In genomic region chr16:34329876-34330275, GRCm38 (mm10) we compare ENCODE assay signal across 14 mouse cellular contexts.
DNase-seq lines count a peak whose midpoint lies in the region; ATAC-seq and TF ChIP-seq lines count a peak whose summit lies in the region.
"Had no signal": no experiment of that assay in that cellular context is flagged by ENCODE, and none has a peak within 500 bp of the region (broad histone marks: within the 10 kb centered on the region; RNA-seq: fewer than 3 reads in every experiment).

No protein-coding gene starts in this region.

- no peak overlapping the region for H3K9ac ChIP-seq in forebrain, embryonic 12.5 days
- H3K9ac ChIP-seq in forebrain, embryonic 11.5 days (ENCODE audit: low read length), result no peak overlapping the region
- H3K9ac ChIP-seq in hindbrain, embryonic 13.5 days, result no peak overlapping the region
- H3K9ac ChIP-seq in hindbrain, embryonic 14.5 days, result no peak overlapping the region; the same call in 1 of the 2 replicates
- peak overlapping the region; percentile 13 for H3K9ac ChIP-seq in neural tube, embryonic 13.5 days
- H3K9ac ChIP-seq: liver, postnatal 0 days had no signal

- no peaks in the 10 kb centered on the region for H3K9me3 ChIP-seq in forebrain, embryonic 12.5 days
- no peaks in the 10 kb centered on the region for H3K9me3 ChIP-seq in forebrain, embryonic 11.5 days (ENCODE audit: control insufficient read depth, low read length)
- H3K9me3 ChIP-seq in hindbrain, embryonic 13.5 days, result no peaks in the 10 kb centered on the region
- H3K9me3 ChIP-seq in hindbrain, embryonic 10.5 days, result no peaks in the 10 kb centered on the region
- H3K9me3 ChIP-seq in hindbrain, embryonic 14.5 days (ENCODE audit: control insufficient read depth, low read length), result no peaks in the 10 kb centered on the region
- H3K9me3 ChIP-seq in neural tube, embryonic 13.5 days, result no peaks in the 10 kb centered on the region

- H3K4me3 ChIP-seq in forebrain, embryonic 12.5 days (replicated peaks), result no peak overlapping the region
- no peak overlapping the region for H3K4me3 ChIP-seq in forebrain, embryonic 11.5 days (ENCODE audit: low read depth, low read length)
- no peak overlapping the region for H3K4me3 ChIP-seq in hindbrain, embryonic 13.5 days
- no peak overlapping the region for H3K4me3 ChIP-seq in hindbrain, embryonic 10.5 days
- no peak overlapping the region for H3K4me3 ChIP-seq in hindbrain, embryonic 14.5 days (replicated peaks; ENCODE audit: low read length)
- H3K4me3 ChIP-seq in neural tube, embryonic 13.5 days, result no peak overlapping the region
- H3K4me3 ChIP-seq in kidney, adult 2 months (ENCODE audit: insufficient read depth, low read depth, low read length), result no peak overlapping the region

- 45% methylated on average over 9 of the region's 9 CpGs for WGBS in forebrain, embryonic 12.5 days
- WGBS in forebrain, embryonic 11.5 days, result 58% methylated on average over 9 of the region's 9 CpGs
- WGBS in hindbrain, embryonic 13.5 days, result 35% methylated on average over 9 of the region's 9 CpGs
- 81% methylated on average over 9 of the region's 9 CpGs for WGBS in hindbrain, embryonic 10.5 days
- WGBS in hindbrain, embryonic 14.5 days, result 32% methylated on average over 9 of the region's 9 CpGs
- WGBS in neural tube, embryonic 13.5 days, result 39% methylated on average over 9 of the region's 9 CpGs
- 76% methylated on average over 9 of the region's 9 CpGs for WGBS in kidney, adult 2 months

- peak overlapping the region; percentile 17 for H3K4me2 ChIP-seq in forebrain, embryonic 12.5 days
- no peak overlapping the region for H3K4me2 ChIP-seq in forebrain, embryonic 11.5 days (ENCODE audit: low read depth, low read length, severe bottlenecking)
- peak overlapping the region; percentile 30 for H3K4me2 ChIP-seq in hindbrain, embryonic 13.5 days
- peak overlapping the region; percentile 11 for H3K4me2 ChIP-seq in hindbrain, embryonic 14.5 days (replicated peaks)
- H3K4me2 ChIP-seq in neural tube, embryonic 13.5 days, result peak overlapping the region; percentile 30
- H3K4me2 ChIP-seq: heart, embryonic 11.5 days had no signal

- no peak for TF ChIP-seq POLR2A in kidney, adult 2 months (IDR thresholded peaks at IDR 0.05; ENCODE audit: low read depth, low read length)

- H3K36me3 ChIP-seq in forebrain, embryonic 12.5 days (replicated peaks), result peaks cover 8% of the 10 kb centered on the region
- H3K36me3 ChIP-seq in forebrain, embryonic 11.5 days (ENCODE audit: control insufficient read depth, insufficient read depth, low read length), result no peaks in the 10 kb centered on the region
- H3K36me3 ChIP-seq in hindbrain, embryonic 13.5 days, result peaks cover 13% of the 10 kb centered on the region
- H3K36me3 ChIP-seq in hindbrain, embryonic 10.5 days, result peaks cover 22% of the 10 kb centered on the region
- 0 out of 2 replicates have a peak, but pooled peaks cover 8% of the 10 kb centered on the region for H3K36me3 ChIP-seq in hindbrain, embryonic 14.5 days (replicated peaks; ENCODE audit: control insufficient read depth, insufficient read depth)
- H3K36me3 ChIP-seq in neural tube, embryonic 13.5 days, result peaks cover 6% of the 10 kb centered on the region
- H3K36me3 ChIP-seq in kidney, adult 2 months (ENCODE audit: control insufficient read depth, insufficient read depth, low read length), result no peaks in the 10 kb centered on the region

- ATAC-seq in forebrain, embryonic 12.5 days (ENCODE audit: low FRiP score), result no peak
- ATAC-seq in forebrain, embryonic 11.5 days (replicated peaks; ENCODE audit: low FRiP score), result no peak
- ATAC-seq in hindbrain, embryonic 13.5 days (ENCODE audit: low FRiP score), result peak; percentile 46; the same call in 1 of the 2 replicates
- ATAC-seq in hindbrain, embryonic 14.5 days (ENCODE audit: low FRiP score), result no peak
- 0 out of 2 replicates have a peak, but pooled peaks have one; percentile 5 for ATAC-seq in neural tube, embryonic 13.5 days (ENCODE audit: low read depth)
- ATAC-seq: liver, postnatal 0 days had no signal

- H3K27me3 ChIP-seq in forebrain, embryonic 12.5 days, result no peaks in the 10 kb centered on the region
- H3K27me3 ChIP-seq in forebrain, embryonic 11.5 days (ENCODE audit: control insufficient read depth, insufficient read depth, low read length), result no peaks in the 10 kb centered on the region
- no peaks in the 10 kb centered on the region for H3K27me3 ChIP-seq in hindbrain, embryonic 13.5 days
- no peaks in the 10 kb centered on the region for H3K27me3 ChIP-seq in hindbrain, embryonic 10.5 days (ENCODE audit: insufficient read depth, poor library complexity, severe bottlenecking)
- no peaks in the 10 kb centered on the region for H3K27me3 ChIP-seq in hindbrain, embryonic 14.5 days (ENCODE audit: control insufficient read depth, insufficient read depth, low read length)
- no peaks in the 10 kb centered on the region for H3K27me3 ChIP-seq in neural tube, embryonic 13.5 days
- H3K27me3 ChIP-seq in kidney, adult 2 months (replicated peaks; ENCODE audit: control insufficient read depth, insufficient read depth, low read length), result no peaks in the 10 kb centered on the region

- no peak for DNase-seq in forebrain, embryonic 11.5 days (ENCODE audit: low spot score)
- no peak for DNase-seq in hindbrain, embryonic 10.5 days (ENCODE audit: low spot score)
- DNase-seq in hindbrain, embryonic 14.5 days (ENCODE audit: low spot score), result no peak
- no peak for DNase-seq in kidney, adult 2 months
- no peak for DNase-seq in testis, postnatal 14 days (ENCODE audit: low spot score)
- DNase-seq: gastrocnemius, postnatal 10 days; liver; liver, postnatal 0 days; lung, postnatal 14 days; thymus, adult 18-20 months had no signal

- peaks cover 35% of the 10 kb centered on the region for H3K4me1 ChIP-seq in forebrain, embryonic 12.5 days
- no peaks in the 10 kb centered on the region for H3K4me1 ChIP-seq in forebrain, embryonic 11.5 days (replicated peaks; ENCODE audit: control insufficient read depth, insufficient read depth, low read length)
- H3K4me1 ChIP-seq in hindbrain, embryonic 13.5 days (replicated peaks), result peaks cover 51% of the 10 kb centered on the region
- H3K4me1 ChIP-seq in hindbrain, embryonic 10.5 days (replicated peaks), result peaks cover 44% of the 10 kb centered on the region
- H3K4me1 ChIP-seq in hindbrain, embryonic 14.5 days (replicated peaks; ENCODE audit: control insufficient read depth, insufficient read depth, low read length), result peaks cover 27% of the 10 kb centered on the region
- peaks cover 49% of the 10 kb centered on the region for H3K4me1 ChIP-seq in neural tube, embryonic 13.5 days (replicated peaks)
- peaks cover 10% of the 10 kb centered on the region for H3K4me1 ChIP-seq in kidney, adult 2 months (ENCODE audit: control insufficient read depth, insufficient read depth, low read length)

- no peak for TF ChIP-seq CTCF in kidney, adult 2 months (conservative IDR thresholded peaks at IDR 0.05; ENCODE audit: insufficient read depth, insufficient read length, low read depth, low read length)

- peak overlapping the region; percentile 75 for H3K27ac ChIP-seq in forebrain, embryonic 12.5 days
- H3K27ac ChIP-seq in forebrain, embryonic 11.5 days (ENCODE audit: low read depth, low read length), result no peak overlapping the region
- H3K27ac ChIP-seq in hindbrain, embryonic 13.5 days, result peak overlapping the region; percentile 72
- no peak overlapping the region for H3K27ac ChIP-seq in hindbrain, embryonic 10.5 days
- peak overlapping the region; percentile 47 for H3K27ac ChIP-seq in hindbrain, embryonic 14.5 days
- H3K27ac ChIP-seq in neural tube, embryonic 13.5 days (replicated peaks), result peak overlapping the region; percentile 75
- H3K27ac ChIP-seq in kidney, adult 2 months (ENCODE audit: insufficient read depth, low read depth, low read length), result no peak overlapping the region

Comparison
In these comparisons a context has a peak if more than half of its experiments do, and no peak if none do; other contexts are left out.
1. ATAC-seq: peak in hindbrain, embryonic 13.5 days (single experiment) and neural tube, embryonic 13.5 days (single experiment); none in forebrain, embryonic 12.5 days (single experiment), forebrain, embryonic 11.5 days (single experiment) and hindbrain, embryonic 14.5 days (single experiment).
2. H3K27ac ChIP-seq: peak in forebrain, embryonic 12.5 days (single experiment), hindbrain, embryonic 13.5 days (single experiment), hindbrain, embryonic 14.5 days (single experiment) and neural tube, embryonic 13.5 days (single experiment); none in forebrain, embryonic 11.5 days (single experiment), hindbrain, embryonic 10.5 days (single experiment) and kidney, adult 2 months (single experiment).